Mouse (Mus musculus) ES-E14 (cell line): ENCODE data around the gene Rcvrn. TPM values are rescaled to one million over a fixed set of nuclear protein-coding genes. Genes with fewer than 3 reads are reported as not detected.

Experiments
- DNase-seq: peaks from one replicate; pipeline ENCODE4 v3.0.0-alpha.2; 2013; ENCODE audit warnings: low read depth, low spot score
- H3K27ac ChIP-seq: 2 replicates; pipeline ENCODE4 v1.5.1; 2012; ENCODE audit warnings: low read depth, mild to moderate bottlenecking, low read length, moderate library complexity, mixed read lengths; ENCODE audit not compliant: poor library complexity, insufficient read depth, severe bottlenecking
- H3K36me3 ChIP-seq: 2 replicates; pipeline ENCODE4 v1.6.1; 2012; ENCODE audit warnings: mild to moderate bottlenecking, low read length, moderate library complexity, mixed read lengths; ENCODE audit not compliant: control insufficient read depth, poor library complexity, insufficient read depth, severe bottlenecking
- H3K4me1 ChIP-seq, 2 experiments: fragments of 150-350 bp in 1 of 2; sonication (generic) in 1 of 2; 2 replicates each; pipeline ENCODE4 v1.6.1; 2012; ENCODE audit warnings: low read length in 2 of 2, mild to moderate bottlenecking in 1 of 2, mixed read lengths in 1 of 2; ENCODE audit not compliant: control insufficient read depth in 2 of 2, insufficient read depth in 2 of 2, poor library complexity in 1 of 2
- H3K4me3 ChIP-seq, 2 experiments: fragments of 150-350 bp in 1 of 2; sonication (generic) in 1 of 2; 2 replicates each; pipeline ENCODE4 v1.5.1; 2012; ENCODE audit warnings: low read length in 2 of 2, low read depth in 1 of 2, mild to moderate bottlenecking in 1 of 2, mixed read lengths in 1 of 2; ENCODE audit not compliant: insufficient read depth in 1 of 2, poor library complexity in 1 of 2, severe bottlenecking in 1 of 2
- H3K9ac ChIP-seq: 2 replicates; pipeline ENCODE4 v1.6.1; 2012; ENCODE audit warnings: low read depth, mild to moderate bottlenecking, low read length, mixed read lengths; ENCODE audit not compliant: poor library complexity, insufficient read depth, severe bottlenecking
- H3K9me3 ChIP-seq: fragments of 150-350 bp; sonication (generic); 2 replicates; pipeline ENCODE4 v1.6.1; 2012; ENCODE audit warnings: low read depth, mild to moderate bottlenecking, low read length; ENCODE audit not compliant: control insufficient read depth, insufficient read depth
- CHD2 ChIP-seq: IDR thresholded peaks from 2 replicates; pipeline ENCODE4 v1.6.1; 2014; ENCODE audit warnings: mild to moderate bottlenecking, low read depth, low read length, inconsistent platforms
- HCFC1 ChIP-seq: IDR thresholded peaks from 2 replicates; pipeline ENCODE4 v1.6.1; 2012; ENCODE audit warnings: low read length, inconsistent platforms, borderline replicate concordance; ENCODE audit not compliant: insufficient read depth
- MAFK ChIP-seq: IDR thresholded peaks from 2 replicates; pipeline ENCODE4 v1.6.1; 2014; ENCODE audit warnings: mild to moderate bottlenecking, low read depth, low read length, inconsistent platforms; ENCODE audit not compliant: insufficient read depth
- ZC3H11A ChIP-seq: IDR thresholded peaks from 2 replicates; pipeline ENCODE4 v1.6.1; 2012; ENCODE audit warnings: low read depth, mild to moderate bottlenecking, inconsistent platforms, low read length, borderline replicate concordance
- ZNF384 ChIP-seq: IDR thresholded peaks from 2 replicates; pipeline ENCODE4 v1.6.1; 2012; ENCODE audit warnings: low read depth, low read length, inconsistent platforms
- in situ Hi-C, 2 experiments: fragments of 600-800 bp; cut with MboI; formaldehyde crosslinking; loops; one replicate each; pipeline ENCODE4 v1.15.1; 2025; ENCODE audit warnings: low sequenced_read_pairs in 2 of 2, inconsistent platforms in 1 of 2; ENCODE audit not compliant: unreplicated experiment in 2 of 2
- total RNA-seq: library from RNA; depleted of rRNA; stranded (reverse); fragments of 300-350 nt; gene quantifications from 2 replicates; pipeline ENCODE4 v1.2.3, GENCODE M21; 2012

Gene Rcvrn
- total RNA-seq, 1 experiment = not detected

- H3K4me1 ChIP-seq = peaks cover 3 to 17% of the 10 kb centered on the region in 2 experiments; a peak in 3 of 4 replicates
- no peak overlapping the region for H3K9ac ChIP-seq
- TF ChIP-seq ZNF384 = no peak
- TF ChIP-seq HCFC1 = no peak
- no peak for TF ChIP-seq MAFK
- TF ChIP-seq ZC3H11A = no peak
- no peak for TF ChIP-seq CHD2
- DNase-seq = no peak
- no peaks in the 10 kb centered on the region for H3K9me3 ChIP-seq
- no peak overlapping the region for H3K4me3 ChIP-seq
- in situ Hi-C loops = no loop called here
- H3K36me3 ChIP-seq = no peaks in the 10 kb centered on the region
- no peak overlapping the region for H3K27ac ChIP-seq
These were observed 39.7 kb upstream of the Rcvrn start for GRCm38 (mm10) chr11:67655236-67655959.

- Histone ChIP-seq H3K9me3 (no peaks in the 10 kb centered on the region), H3K4me3 (no peak overlapping the region), H3K27ac (no peak overlapping the region), H3K4me1 (peaks cover 2 to 17% of the 10 kb centered on the region in 2 experiments; a peak in 3 of 4 replicates), H3K9ac (no peak overlapping the region), H3K36me3 (no peaks in the 10 kb centered on the region)
- DNase-seq = peak; percentile 15
- no peak for TF ChIP-seq MAFK
- TF ChIP-seq ZNF384 = no peak
- no peak for TF ChIP-seq ZC3H11A
- TF ChIP-seq HCFC1 = no peak
- in situ Hi-C loops = no loop called here
These were observed 38.8 kb upstream of the Rcvrn start for GRCm38 (mm10) chr11:67656366-67656765.

GRCm38 (mm10) chr11:67656811-67657210 lies 38.3 kb upstream of the Rcvrn start:
- H3K4me1 ChIP-seq = peaks cover 2 to 17% of the 10 kb centered on the region in 2 experiments; a peak in 3 of 4 replicates
- H3K36me3 ChIP-seq = no peaks in the 10 kb centered on the region
- H3K9me3 ChIP-seq = no peaks in the 10 kb centered on the region
- TF ChIP-seq CHD2 (no peak), MAFK (no peak), ZNF384 (no peak), ZC3H11A (no peak), HCFC1 (no peak)
- in situ Hi-C loops = no loop called here
- no peak overlapping the region for H3K4me3 ChIP-seq
- H3K27ac ChIP-seq = no peak overlapping the region
- no peak overlapping the region for H3K9ac ChIP-seq
- no peak for DNase-seq

GRCm38 (mm10) chr11:67657685-67658382 lies 37.3 kb upstream of the Rcvrn start:
- in situ Hi-C loops = no loop called here
- H3K4me1 ChIP-seq = peaks cover 0 to 10% of the 10 kb centered on the region in 2 experiments; a peak in 2 of 4 replicates
- H3K9me3 ChIP-seq = no peaks in the 10 kb centered on the region
- H3K9ac ChIP-seq = no peak overlapping the region
- peak; percentile 51 for DNase-seq
- H3K36me3 ChIP-seq = no peaks in the 10 kb centered on the region
- TF ChIP-seq MAFK (no peak), ZNF384 (no peak), CHD2 (no peak), ZC3H11A (no peak; the same call in 1 of the 2 replicates), HCFC1 (no peak)
- no peak overlapping the region for H3K4me3 ChIP-seq
- no peak overlapping the region for H3K27ac ChIP-seq
